8 mouse cellular contexts compared by ENCODE assay signal in the genomic region with DNA sequence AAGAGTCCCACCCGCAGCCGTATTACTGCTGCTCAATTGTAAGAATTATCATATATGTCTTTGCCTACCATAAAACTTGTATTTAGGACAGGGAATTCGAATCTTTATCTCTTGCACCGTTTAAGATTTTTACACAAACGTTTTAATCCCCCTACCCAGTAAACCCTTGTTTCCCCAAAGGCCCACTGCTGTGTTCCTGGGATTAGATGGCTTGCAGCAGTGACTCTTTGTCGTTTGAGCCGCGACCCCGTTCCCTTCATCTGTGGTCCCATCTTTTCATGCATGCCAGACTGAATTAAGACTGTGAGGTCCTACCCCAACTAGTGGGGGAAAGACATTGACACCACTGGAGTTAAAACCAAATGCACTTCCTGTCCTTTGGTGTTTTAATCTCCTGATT. TPM values are rescaled to one million over a fixed set of nuclear protein-coding genes. Genes with fewer than 3 reads are reported as not detected.
A peak's percentile ranks its signal among the peaks of the same experiment; 100 is the strongest.
DNase-seq lines count a peak whose midpoint lies in the region; ATAC-seq and TF ChIP-seq lines count a peak whose summit lies in the region.

No protein-coding gene starts in this region.

- no peak for TF ChIP-seq CTCF in bone marrow macrophage, adult 2 months (IDR thresholded peaks at IDR 0.05; ENCODE audit: low read depth, low read length)

- DNase-seq in heart, postnatal 4 days: no peak
- DNase-seq in cerebellum, adult 9-10 months: no peak
- no peak for DNase-seq in ovary, postnatal 10 days (ENCODE audit: low spot score)
- no peak for DNase-seq in urinary bladder, postnatal 36 days (ENCODE audit: low spot score in 2 of 2)

- H3K4me2 ChIP-seq in heart, embryonic 16.5 days (ENCODE audit: low read depth, low read length): peak overlapping the region; percentile 77
- peak overlapping the region; percentile 59 for H3K4me2 ChIP-seq in hindbrain, embryonic 12.5 days (replicated peaks)
- H3K4me2 ChIP-seq in midbrain, embryonic 12.5 days (replicated peaks): peak overlapping the region; percentile 89

- peaks cover 23% of the 10 kb centered on the region for H3K4me1 ChIP-seq in heart, embryonic 16.5 days (ENCODE audit: control insufficient read depth, insufficient read depth, low read length)
- peaks cover 10% of the 10 kb centered on the region for H3K4me1 ChIP-seq in bone marrow macrophage, adult 2 months (ENCODE audit: control insufficient read depth, insufficient read depth, low read length)
- peaks cover 24% of the 10 kb centered on the region for H3K4me1 ChIP-seq in hindbrain, embryonic 12.5 days
- H3K4me1 ChIP-seq in midbrain, embryonic 12.5 days: peaks cover 29% of the 10 kb centered on the region

- H3K4me3 ChIP-seq in heart, embryonic 16.5 days (ENCODE audit: low read length): peak overlapping the region; percentile 83
- H3K4me3 ChIP-seq in bone marrow macrophage, adult 2 months (ENCODE audit: insufficient read depth, low read length): peak overlapping the region; percentile 76
- H3K4me3 ChIP-seq in hindbrain, embryonic 12.5 days: peak overlapping the region; percentile 91
- peak overlapping the region; percentile 95 for H3K4me3 ChIP-seq in midbrain, embryonic 12.5 days

- ATAC-seq in heart, embryonic 16.5 days (replicated peaks; ENCODE audit: extremely low read depth, insufficient read depth, low FRiP score): no peak
- ATAC-seq in hindbrain, embryonic 12.5 days (ENCODE audit: low FRiP score): no peak
- no peak for ATAC-seq in midbrain, embryonic 12.5 days (ENCODE audit: low FRiP score, low read depth)

- no peaks in the 10 kb centered on the region for H3K9me3 ChIP-seq in heart, embryonic 16.5 days (replicated peaks; ENCODE audit: control insufficient read depth, low read length)
- H3K9me3 ChIP-seq in hindbrain, embryonic 12.5 days (replicated peaks): no peaks in the 10 kb centered on the region
- H3K9me3 ChIP-seq in midbrain, embryonic 12.5 days: no peaks in the 10 kb centered on the region

- peak overlapping the region; percentile 98 for H3K27ac ChIP-seq in heart, embryonic 16.5 days (ENCODE audit: low read length)
- peak overlapping the region; percentile 68 for H3K27ac ChIP-seq in bone marrow macrophage, adult 2 months (ENCODE audit: insufficient read depth, low read depth, low read length)
- H3K27ac ChIP-seq in hindbrain, embryonic 12.5 days: peak overlapping the region; percentile 99
- peak overlapping the region; percentile 99 for H3K27ac ChIP-seq in midbrain, embryonic 12.5 days (replicated peaks)

- WGBS in heart, embryonic 16.5 days: 3% methylated on average over 9 of the region's 9 CpGs
- WGBS in hindbrain, embryonic 12.5 days: 4% methylated on average over 9 of the region's 9 CpGs
- 2% methylated on average over 9 of the region's 9 CpGs for WGBS in midbrain, embryonic 12.5 days

- H3K27me3 ChIP-seq in heart, embryonic 16.5 days (ENCODE audit: control insufficient read depth, insufficient read depth, low read length): no peaks in the 10 kb centered on the region
- no peaks in the 10 kb centered on the region for H3K27me3 ChIP-seq in hindbrain, embryonic 12.5 days
- peaks cover 26% of the 10 kb centered on the region for H3K27me3 ChIP-seq in midbrain, embryonic 12.5 days

- TF ChIP-seq POLR2A in bone marrow macrophage, adult 2 months (IDR thresholded peaks at IDR 0.05; ENCODE audit: borderline replicate concordance, low read depth, low read length): no peak

- H3K36me3 ChIP-seq in heart, embryonic 16.5 days (ENCODE audit: control insufficient read depth, insufficient read depth): peaks cover 24% of the 10 kb centered on the region
- peaks cover 22% of the 10 kb centered on the region for H3K36me3 ChIP-seq in hindbrain, embryonic 12.5 days
- peaks cover 30% of the 10 kb centered on the region for H3K36me3 ChIP-seq in midbrain, embryonic 12.5 days

- peak overlapping the region; percentile 88 for H3K9ac ChIP-seq in heart, embryonic 16.5 days (ENCODE audit: low read length)
- H3K9ac ChIP-seq in hindbrain, embryonic 12.5 days: peak overlapping the region; percentile 76
- peak overlapping the region; percentile 97 for H3K9ac ChIP-seq in midbrain, embryonic 12.5 days (replicated peaks)

RNA-seq across cellular contexts. Expression of a gene that starts 0.9 kb away (rescaled TPM):
- polyA plus RNA-seq in heart, embryonic 16.5 days (2015; fragmentation: Nextera tagmentation; extraction: Ambion mirVana): 250 and 264 TPM in 2 replicates
- 100 to 1,000 TPM; 118 to 131 TPM for total RNA-seq in heart, postnatal 4 days (2021)
- 59.3 and 68.7 TPM in 2 replicates for polyA plus RNA-seq in bone marrow macrophage, adult 2 months (2012; ENCODE audit: insufficient read depth, insufficient read length, missing spikeins)
- polyA plus RNA-seq in hindbrain, embryonic 12.5 days (2016; fragmentation: Nextera tagmentation; extraction: Ambion mirVana): 655 and 709 TPM in 2 replicates
- polyA plus RNA-seq in midbrain, embryonic 12.5 days (2016; fragmentation: Nextera tagmentation; extraction: Ambion mirVana): 718 and 726 TPM in 2 replicates

RNA-seq across cellular contexts. Expression of a gene that starts 16.7 kb away (rescaled TPM):
- polyA plus RNA-seq in heart, embryonic 16.5 days (2015; fragmentation: Nextera tagmentation; extraction: Ambion mirVana): 52.4 and 53.3 TPM in 2 replicates
- total RNA-seq in heart, postnatal 4 days (2021): 10 to 100 TPM; 20.4 to 20.6 TPM
- 11.0 and 12.8 TPM in 2 replicates for polyA plus RNA-seq in bone marrow macrophage, adult 2 months (2012; ENCODE audit: insufficient read depth, insufficient read length, missing spikeins)
- polyA plus RNA-seq in hindbrain, embryonic 12.5 days (2016; fragmentation: Nextera tagmentation; extraction: Ambion mirVana): 117 and 121 TPM in 2 replicates
- polyA plus RNA-seq in midbrain, embryonic 12.5 days (2016; fragmentation: Nextera tagmentation; extraction: Ambion mirVana): 116 and 124 TPM in 2 replicates

RNA-seq across cellular contexts. Expression of a gene that starts 46.1 kb away (rescaled TPM):
- 67.4 and 68.3 TPM in 2 replicates for polyA plus RNA-seq in heart, embryonic 16.5 days (2015; fragmentation: Nextera tagmentation; extraction: Ambion mirVana)
- total RNA-seq in heart, postnatal 4 days (2021): 100 to 1,000 TPM; 101 to 109 TPM
- 34.6 and 34.8 TPM in 2 replicates for polyA plus RNA-seq in bone marrow macrophage, adult 2 months (2012; ENCODE audit: insufficient read depth, insufficient read length, missing spikeins)
- 219 and 232 TPM in 2 replicates for polyA plus RNA-seq in hindbrain, embryonic 12.5 days (2016; fragmentation: Nextera tagmentation; extraction: Ambion mirVana)
- 210 and 222 TPM in 2 replicates for polyA plus RNA-seq in midbrain, embryonic 12.5 days (2016; fragmentation: Nextera tagmentation; extraction: Ambion mirVana)
